Mouse (Mus musculus) brain, embryonic 14.5 days (tissue): ENCODE measurements at regions not wholly inside any gene's neighbourhood (a gene's known extent, or its start where the extent isn't known, plus 50 kb on each side); places are given as distances from the start of the nearest gene placed in this dataset.

Source experiments
- CTCF ChIP-seq: fragments of 200-500 bp; IDR thresholded peaks from 2 replicates; pipeline ENCODE4 v1.5.1; 2012; ENCODE audit warnings: inconsistent platforms, mild to moderate bottlenecking, moderate library complexity, borderline replicate concordance; ENCODE audit not compliant: insufficient read depth, insufficient read length; ENCODE audit errors: extremely low read depth
- POLR2A ChIP-seq: fragments of 200-500 bp; IDR thresholded peaks from 2 replicates; pipeline ENCODE4 v1.6.1; 2012; ENCODE audit warnings: mild to moderate bottlenecking, inconsistent platforms, borderline replicate concordance; ENCODE audit not compliant: poor library complexity, insufficient read depth, insufficient read length, severe bottlenecking; ENCODE audit errors: extremely low read depth

DNA sequence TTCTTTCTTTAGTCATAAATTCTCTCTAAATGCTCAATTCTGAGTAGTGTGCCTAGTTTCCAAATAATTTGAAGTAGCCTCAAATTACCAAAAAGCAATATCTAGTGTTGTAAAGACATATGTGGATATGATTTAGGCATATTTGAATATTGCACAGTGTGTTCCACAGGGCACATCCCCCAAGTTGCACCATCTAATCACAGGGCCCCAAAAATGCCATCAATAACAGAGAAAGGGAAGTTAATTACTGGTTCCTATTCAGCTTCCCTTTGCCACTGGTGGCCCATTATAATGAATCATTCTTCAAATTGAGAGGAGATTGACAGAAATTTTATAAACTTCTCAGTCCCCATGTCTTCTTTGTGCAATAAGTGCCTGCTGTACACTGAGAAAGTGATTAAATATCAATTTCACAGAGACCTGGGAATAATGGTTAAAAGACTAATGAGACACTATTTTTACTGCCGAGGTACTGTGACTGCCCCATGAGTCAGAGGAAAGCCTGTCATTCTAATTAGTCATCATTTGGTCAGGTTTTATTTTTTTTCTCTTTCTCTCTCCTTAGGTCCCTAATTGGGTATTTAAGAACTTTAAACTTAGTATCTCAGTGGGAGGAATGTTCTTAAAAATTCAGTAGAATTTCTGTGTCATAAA is 284.0 kb upstream of the Manea start:
- TF ChIP-seq CTCF = no peak
- no peak for TF ChIP-seq POLR2A
